Mouse (Mus musculus) CH12.LX (cell line): Measurements from ENCODE around the gene Os9. TPM values are rescaled to one million over a fixed set of nuclear protein-coding genes. Genes with fewer than 3 reads are reported as not detected.
A peak's percentile ranks its signal among the peaks of the same experiment; 100 is the strongest.

ENCODE experiments used
- DNase-seq: peaks from one replicate; pipeline ENCODE4 v3.0.0-alpha.2; 2013; ENCODE audit errors: extremely low read depth
- H3K27ac ChIP-seq: 2 replicates; pipeline ENCODE4 v1.5.1; 2012; ENCODE audit warnings: low read depth, mild to moderate bottlenecking, control low read depth, moderate library complexity; ENCODE audit not compliant: insufficient read depth
- H3K27me3 ChIP-seq: replicated peaks from 2 replicates; pipeline ENCODE3; 2012; ENCODE audit warnings: inconsistent platforms
- H3K36me3 ChIP-seq, 2 experiments: replicated peaks in 1 of 2; 2 replicates each; pipeline versions ENCODE3 to v1.6.1; 2012; ENCODE audit warnings: inconsistent platforms in 1 of 2, low read length in 1 of 2, mild to moderate bottlenecking in 1 of 2, mixed read lengths in 1 of 2, moderate library complexity in 1 of 2; ENCODE audit not compliant: control insufficient read depth in 1 of 2, insufficient read depth in 1 of 2
- H3K4me1 ChIP-seq, 2 experiments: 2 replicates each; pipeline ENCODE4 v1.6.1; 2012; ENCODE audit warnings: inconsistent platforms in 1 of 2, moderate library complexity in 1 of 2; ENCODE audit not compliant: insufficient read depth in 2 of 2, control insufficient read depth in 1 of 2
- H3K4me2 ChIP-seq: 2 replicates; pipeline ENCODE4 v1.6.1; 2012; ENCODE audit warnings: low read depth, mild to moderate bottlenecking, control low read depth; ENCODE audit not compliant: poor library complexity, insufficient read depth, severe bottlenecking
- H3K4me3 ChIP-seq, 3 experiments: fragments of 150-350 bp in 1 of 3; sonication (generic) in 1 of 3; replicated peaks in 1 of 3; 2 replicates each; pipeline versions ENCODE3 to v1.5.1; 2011 to 2012; ENCODE audit warnings: low read depth in 2 of 3, low read length in 2 of 3, mild to moderate bottlenecking in 2 of 3, moderate library complexity in 2 of 3, control low read depth in 1 of 3, improper control_type of control experiment in 1 of 3, inconsistent platforms in 1 of 3, mixed read lengths in 1 of 3; ENCODE audit not compliant: poor library complexity in 1 of 3
- H3K79me2 ChIP-seq: replicated peaks from 2 replicates; pipeline ENCODE4 v1.6.1; 2012; ENCODE audit warnings: mild to moderate bottlenecking, moderate library complexity; ENCODE audit not compliant: control insufficient read depth, poor library complexity, insufficient read depth, severe bottlenecking; ENCODE audit errors: extremely low read depth
- H3K9ac ChIP-seq: 2 replicates; pipeline ENCODE4 v1.6.1; 2012; ENCODE audit warnings: low read depth, mild to moderate bottlenecking, control low read depth, moderate library complexity; ENCODE audit not compliant: insufficient read depth
- H3K9me3 ChIP-seq: replicated peaks from 2 replicates; pipeline ENCODE3; 2012; ENCODE audit warnings: low read length, inconsistent platforms, mixed read lengths
- BHLHE40 ChIP-seq: IDR thresholded peaks from 2 replicates; pipeline ENCODE4 v1.6.1; 2011; ENCODE audit warnings: mild to moderate bottlenecking, low read depth, low read length, improper control_type of control experiment
- CHD2 ChIP-seq: IDR thresholded peaks from 2 replicates; pipeline ENCODE4 v1.6.1; 2011; ENCODE audit warnings: low read length, improper control_type of control experiment
- CTCF ChIP-seq, 2 experiments: IDR thresholded peaks in 1 of 2; conservative IDR thresholded peaks in 1 of 2; 2 replicates each; pipeline ENCODE4 v1.5.1; 2011 to 2012; ENCODE audit warnings: low read depth in 2 of 2, low read length in 2 of 2, improper control_type of control experiment in 1 of 2, inconsistent platforms in 1 of 2, mild to moderate bottlenecking in 1 of 2, moderate library complexity in 1 of 2
- ELF1 ChIP-seq: IDR thresholded peaks from 2 replicates; pipeline ENCODE4 v1.6.1; 2014; ENCODE audit warnings: low read depth, mild to moderate bottlenecking, inconsistent platforms, low read length, improper control_type of control experiment
- EP300 ChIP-seq: IDR thresholded peaks from 2 replicates; pipeline ENCODE4 v1.6.1; 2011; ENCODE audit warnings: low read length, improper control_type of control experiment
- GABPA ChIP-seq: IDR thresholded peaks from 2 replicates; pipeline ENCODE4 v1.6.1; 2012; ENCODE audit warnings: low read depth, low read length, improper control_type of control experiment, inconsistent platforms; ENCODE audit not compliant: insufficient replicate concordance
- HCFC1 ChIP-seq: IDR thresholded peaks from 2 replicates; pipeline ENCODE4 v1.6.1; 2012; ENCODE audit warnings: low read depth, mild to moderate bottlenecking, inconsistent platforms, low read length, improper control_type of control experiment
- JUN ChIP-seq: IDR thresholded peaks from 2 replicates; pipeline ENCODE4 v1.6.1; 2011; ENCODE audit warnings: low read depth, mild to moderate bottlenecking, low read length, improper control_type of control experiment, moderate library complexity; ENCODE audit not compliant: insufficient read depth
- JUND ChIP-seq: conservative IDR thresholded peaks from 2 replicates; pipeline ENCODE4 v1.6.1; 2011; ENCODE audit warnings: low read depth, low read length, improper control_type of control experiment
- KAT2A ChIP-seq: IDR thresholded peaks from 2 replicates; pipeline ENCODE4 v1.6.1; 2012; ENCODE audit warnings: low read length, improper control_type of control experiment, inconsistent platforms; ENCODE audit not compliant: insufficient replicate concordance
- MAX ChIP-seq: IDR thresholded peaks from 2 replicates; pipeline ENCODE4 v1.6.1; 2011; ENCODE audit warnings: low read length, improper control_type of control experiment
- MEF2A ChIP-seq: IDR thresholded peaks from 2 replicates; pipeline ENCODE4 v1.6.1; 2014; ENCODE audit warnings: low read depth, mild to moderate bottlenecking, inconsistent platforms, low read length, improper control_type of control experiment, borderline replicate concordance
- MYC ChIP-seq: IDR thresholded peaks from 2 replicates; pipeline ENCODE4 v1.6.1; 2011; ENCODE audit warnings: low read depth, mild to moderate bottlenecking, improper control_type of control experiment, low read length
- NRF1 ChIP-seq: IDR thresholded peaks from 2 replicates; pipeline ENCODE4 v1.6.1; 2014; ENCODE audit warnings: low read depth, mild to moderate bottlenecking, inconsistent platforms, low read length, improper control_type of control experiment, moderate library complexity
- PAX5 ChIP-seq: IDR thresholded peaks from 2 replicates; pipeline ENCODE4 v1.6.1; 2012; ENCODE audit warnings: low read length, inconsistent platforms, mixed read lengths
- POLR2AphosphoS2 ChIP-seq: IDR thresholded peaks from 2 replicates; pipeline ENCODE4 v1.6.1; 2011; ENCODE audit warnings: low read depth, low read length, improper control_type of control experiment
- RCOR1 ChIP-seq: conservative IDR thresholded peaks from 2 replicates; pipeline ENCODE4 v1.6.1; 2012; ENCODE audit warnings: low read depth, mild to moderate bottlenecking, inconsistent platforms, low read length, improper control_type of control experiment
- TBP ChIP-seq: conservative IDR thresholded peaks from 2 replicates; pipeline ENCODE4 v1.6.1; 2011; ENCODE audit warnings: low read depth, low read length, improper control_type of control experiment
- TCF12 ChIP-seq: IDR thresholded peaks from 2 replicates; pipeline ENCODE4 v1.6.1; 2014; ENCODE audit warnings: low read depth, mild to moderate bottlenecking, inconsistent platforms, low read length, improper control_type of control experiment
- UBTF ChIP-seq: IDR thresholded peaks from 2 replicates; pipeline ENCODE4 v1.6.1; 2012; ENCODE audit warnings: low read depth, mild to moderate bottlenecking, inconsistent platforms, low read length, improper control_type of control experiment, moderate library complexity
- ZC3H11A ChIP-seq: IDR thresholded peaks from 2 replicates; pipeline ENCODE4 v1.6.1; 2012; ENCODE audit warnings: low read depth, mild to moderate bottlenecking, inconsistent platforms, low read length, improper control_type of control experiment
- ZKSCAN1 ChIP-seq: IDR thresholded peaks from 2 replicates; pipeline ENCODE4 v1.6.1; 2012; ENCODE audit warnings: low read depth, inconsistent platforms, low read length, improper control_type of control experiment, borderline replicate concordance
- ZMIZ1 ChIP-seq: IDR thresholded peaks from 2 replicates; pipeline ENCODE4 v1.6.1; 2012; ENCODE audit warnings: low read depth, mild to moderate bottlenecking, inconsistent platforms, low read length, improper control_type of control experiment
- ZNF384 ChIP-seq: IDR thresholded peaks from 2 replicates; pipeline ENCODE4 v1.6.1; 2012; ENCODE audit warnings: low read depth, low read length, improper control_type of control experiment, inconsistent platforms
- dilution Hi-C: fragments of 300-500 bp; cut with MboI; formaldehyde crosslinking; loops from 2 replicates; pipeline ENCODE4 v1.14.3; 2020; ENCODE audit warnings: low sequenced_read_pairs; ENCODE audit not compliant: extremely low pct_unique_long_range_greater_than_20kb, extremely low pct_ligation_motif_present
- in situ Hi-C: fragments of 300-500 bp; cut with MboI; formaldehyde crosslinking; loops from 3 replicates; pipeline ENCODE4 v1.14.3; 2019; ENCODE audit warnings: low sequenced_read_pairs, low pct_ligation_motif_present, low pct_unique_long_range_greater_than_20kb, mixed read lengths
- polyA plus RNA-seq: library from polyadenylated mRNA; unstranded; fragments of >175 nt; gene quantifications from 2 replicates; pipeline ENCODE4 v1.2.1, GENCODE M21; 2012; ENCODE audit warnings: low read depth; ENCODE audit not compliant: insufficient read length
- total RNA-seq, 2 experiments: library from RNA; depleted of rRNA; stranded (reverse); fragments of 300-350 nt in 1 of 2; fragments of >200 nt in 1 of 2; gene quantifications; 2 replicates each; pipeline ENCODE4 v1.2.3; 2012 to 2014

The Os9 gene
- total and polyA plus RNA-seq, 3 experiments, result 42.8 to 82.7 (median 61.9) TPM

DNA sequence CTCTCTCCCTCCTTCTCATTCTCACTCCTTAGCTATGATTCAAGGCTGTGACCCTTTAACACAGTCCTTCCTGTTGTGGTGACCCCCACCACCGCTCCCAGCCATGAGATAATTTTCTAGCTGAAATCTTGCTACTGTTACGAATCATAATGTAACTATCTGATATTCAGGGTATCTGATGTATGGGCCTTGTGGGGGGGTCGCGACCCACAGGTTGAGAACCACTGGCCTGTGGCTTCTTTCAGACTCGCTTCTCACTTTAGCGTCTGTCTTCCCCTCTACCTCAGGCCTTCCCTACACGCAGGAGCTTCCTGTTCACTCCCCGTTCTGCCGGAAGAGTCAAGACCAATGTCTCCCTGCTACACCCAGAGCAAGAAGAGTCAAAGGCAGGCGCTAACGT, 2.5 kb downstream of the Os9 start:
- H3K27me3 ChIP-seq, result no peaks in the 10 kb centered on the region
- H3K4me2 ChIP-seq, result no peak overlapping the region
- in situ Hi-C loops (no loop called here), dilution Hi-C loops (no loop called here)
- H3K36me3 ChIP-seq, result peaks cover 39 to 58% of the 10 kb centered on the region in 2 experiments
- TF ChIP-seq ZC3H11A (no peak), NRF1 (no peak), EP300 (no peak), TCF12 (no peak), PAX5 (no peak), HCFC1 (no peak), BHLHE40 (no peak), JUN (no peak), ZMIZ1 (no peak), ELF1 (no peak), MYC (no peak), JUND (no peak), UBTF (no peak), GABPA (no peak), MAX (no peak), TBP (no peak), CHD2 (no peak), KAT2A (no peak), ZKSCAN1 (no peak)
- H3K4me3 ChIP-seq, result no peak overlapping the region
- H3K9me3 ChIP-seq, result no peaks in the 10 kb centered on the region
- H3K79me2 ChIP-seq, result peaks cover 7% of the 10 kb centered on the region; the same call in 1 of the 2 replicates
- H3K9ac ChIP-seq, result no peak overlapping the region
- DNase-seq, result no peak
- H3K4me1 ChIP-seq, result peaks cover 4 to 41% of the 10 kb centered on the region in 2 experiments; a peak in 3 of 4 replicates
- no peak overlapping the region for H3K27ac ChIP-seq

DNA sequence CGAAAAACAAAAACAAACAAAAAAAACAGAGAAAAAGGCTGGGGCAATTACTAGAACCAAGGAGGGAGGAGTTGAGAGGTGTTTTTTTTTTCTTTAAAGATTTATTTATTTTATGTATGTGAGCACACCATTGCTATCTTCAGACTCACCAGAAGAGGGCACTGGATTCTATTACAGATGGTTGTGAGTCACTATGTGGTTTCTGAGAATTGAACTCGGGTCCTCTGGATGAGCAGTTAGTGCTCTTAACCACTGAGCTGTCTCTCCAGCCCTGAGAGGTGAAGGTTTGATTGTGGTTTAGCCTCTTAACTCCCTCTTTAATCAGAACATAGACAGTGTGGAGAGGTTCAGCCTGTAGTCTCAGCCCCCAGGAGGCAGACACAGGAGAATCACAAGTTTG, 5.9 kb downstream of the Os9 start:
- Histone ChIP-seq H3K4me2 (no peak overlapping the region), H3K27ac (no peak overlapping the region), H3K79me2 (no peaks in the 10 kb centered on the region), H3K9ac (no peak overlapping the region), H3K9me3 (no peaks in the 10 kb centered on the region), H3K4me3 (no peak overlapping the region), H3K4me1 (peaks cover 0 to 18% of the 10 kb centered on the region in 2 experiments; a peak in 2 of 4 replicates), H3K36me3 (peaks cover 52 to 84% of the 10 kb centered on the region in 2 experiments), H3K27me3 (no peaks in the 10 kb centered on the region)
- dilution Hi-C loops, result no loop called here
- DNase-seq, result peak; percentile 41
- in situ Hi-C loops, result no loop called here
- TF ChIP-seq RCOR1 (no peak), ZNF384 (peak; percentile 57; the same call in 1 of the 2 replicates), CTCF (conservative IDR thresholded peaks at IDR 0.05 in 1 of 2, IDR thresholded peaks at IDR 0.05 in 1 of 2; ENCODE audit: low read depth in 2 of 2, low read length in 2 of 2) (peak in 1 of 2 experiments; percentile 54; a peak in 3 of 4 replicates), ZKSCAN1 (no peak), JUND (peak; percentile 50; the same call in 1 of the 2 replicates), POLR2AphosphoS2 (no peak), MEF2A (no peak), MYC (no peak)
